Mouse (Mus musculus): ENCODE results near the gene Ust.

DNA sequence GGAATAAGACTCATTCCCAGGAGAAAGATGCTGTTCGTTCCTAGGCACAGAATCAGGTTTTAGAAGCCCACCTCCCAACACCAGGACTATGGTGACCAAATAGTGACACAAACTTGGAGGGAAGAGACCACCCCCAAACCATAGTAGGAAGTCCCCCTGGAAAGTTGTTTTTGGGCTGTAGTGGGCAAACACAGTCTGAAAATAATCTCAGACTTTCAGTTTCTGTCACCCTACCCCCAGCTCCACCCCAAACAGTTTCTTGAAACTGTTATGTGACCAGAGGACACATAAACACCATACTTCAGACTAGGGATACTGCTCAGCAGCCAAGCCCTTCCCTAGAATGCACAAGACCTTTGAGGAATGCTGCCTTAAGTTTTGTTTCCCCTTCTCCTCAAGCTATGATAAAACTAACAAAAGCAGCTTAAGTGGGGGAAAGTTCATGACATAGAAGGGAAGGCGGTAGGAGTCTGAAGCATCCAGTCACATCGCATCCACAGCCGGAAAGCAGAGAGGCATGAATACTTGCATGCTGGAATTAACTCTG lies 12.0 kb upstream of the Ust start:
- TF ChIP-seq CTCF (IDR thresholded peaks at IDR 0.05; ENCODE audit: control insufficient read depth, insufficient read depth, insufficient read length): no peak
- TF ChIP-seq FOSL1 (IDR thresholded peaks at IDR 0.05; ENCODE audit: insufficient read depth, low read length, poor library complexity, severe bottlenecking): no peak
- no peak for TF ChIP-seq USF1 (IDR thresholded peaks at IDR 0.05; ENCODE audit: low read depth)
- TF ChIP-seq MAX (IDR thresholded peaks at IDR 0.05): no peak
- TF ChIP-seq MYOG (IDR thresholded peaks at IDR 0.05; ENCODE audit: control insufficient read depth, extremely low read depth, insufficient read length): no peak
